Mouse (Mus musculus): Measurements from ENCODE around the gene Cmtm4. TPM values are rescaled to one million over a fixed set of nuclear protein-coding genes. Genes with fewer than 3 reads are reported as not detected.
A peak's percentile ranks its signal among the peaks of the same experiment; 100 is the strongest.

Cmtm4 gene
- polyA plus RNA-seq, 1 experiment from 2014 or later: 1.2 TPM

DNA sequence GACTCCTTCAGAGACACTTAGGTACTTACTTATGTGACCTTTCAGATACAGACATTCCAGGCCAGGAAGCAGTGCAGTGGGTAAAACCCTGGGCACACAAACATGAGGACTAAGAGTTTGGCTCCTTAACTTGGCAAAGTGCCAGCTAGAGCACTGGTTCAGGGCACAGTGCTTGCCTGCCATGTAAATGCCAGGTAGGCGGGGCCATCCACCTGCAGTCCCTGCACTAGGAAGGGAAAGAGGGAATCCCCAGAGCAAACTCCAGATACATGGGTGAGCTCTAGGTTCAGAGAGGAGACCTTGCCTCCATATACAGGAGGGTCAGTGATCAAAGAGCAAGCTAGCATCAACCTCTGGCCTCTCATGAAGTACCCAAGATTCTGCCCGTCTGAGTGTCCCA, 7.6 kb downstream of the Cmtm4 start:
- H3K36me3 ChIP-seq: no peaks in the 10 kb centered on the region
- no peak overlapping the region for H3K4me3 ChIP-seq
- peaks cover 56% of the 10 kb centered on the region for H3K4me1 ChIP-seq
- no peaks in the 10 kb centered on the region for H3K27me3 ChIP-seq (replicated peaks)
- ATAC-seq (ENCODE audit: extremely low read depth, insufficient number of reproducible peaks, low FRiP score, low TSS enrichment): no peak
- H3K9me3 ChIP-seq: no peaks in the 10 kb centered on the region
- H3K9ac ChIP-seq: no peak overlapping the region
- whole genome bisulfite sequencing: 80% methylated on average over 2 of the region's 2 CpGs
- H3K4me2 ChIP-seq: no peak overlapping the region
- H3K27ac ChIP-seq (replicated peaks): no peak overlapping the region

- no peaks in the 10 kb centered on the region for H3K9me3 ChIP-seq
- H3K4me2 ChIP-seq: no peak overlapping the region
- no peaks in the 10 kb centered on the region for H3K36me3 ChIP-seq
- no peak overlapping the region for H3K27ac ChIP-seq (replicated peaks)
- peak overlapping the region; percentile 56; the same call in 1 of the 2 replicates for H3K9ac ChIP-seq
- no peak for ATAC-seq (ENCODE audit: extremely low read depth, insufficient number of reproducible peaks, low FRiP score, low TSS enrichment)
- no peaks in the 10 kb centered on the region for H3K27me3 ChIP-seq (replicated peaks)
- WGBS: 47% methylated on average over 7 of the region's 7 CpGs
- no peak overlapping the region for H3K4me3 ChIP-seq
- H3K4me1 ChIP-seq: peaks cover 61% of the 10 kb centered on the region
Observed at GRCm38 (mm10) chr8:104387501-104387900, 8.1 kb downstream of the Cmtm4 start.

DNA sequence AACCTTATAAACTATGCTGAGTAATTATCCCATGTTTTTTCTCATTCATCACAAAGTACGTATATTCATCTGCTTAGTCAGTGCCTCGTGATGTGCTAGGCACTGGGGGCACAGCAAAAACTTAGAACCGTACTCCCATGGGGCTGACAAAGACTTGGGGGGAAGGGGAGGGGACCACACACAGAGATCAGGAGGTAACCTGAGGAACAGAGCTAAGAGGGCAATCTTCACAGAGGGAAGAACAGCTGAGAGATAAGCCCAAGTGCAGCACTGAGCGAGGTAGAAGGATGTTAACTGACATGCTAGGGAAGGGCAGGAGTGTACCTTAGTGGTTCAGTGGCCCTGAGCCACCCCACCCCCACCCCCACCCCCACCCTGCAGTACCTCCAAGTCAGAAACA, 8.9 kb downstream of the Cmtm4 start:
- H3K36me3 ChIP-seq: no peaks in the 10 kb centered on the region
- no peaks in the 10 kb centered on the region for H3K9me3 ChIP-seq
- no peak overlapping the region for H3K9ac ChIP-seq
- no peak overlapping the region for H3K4me3 ChIP-seq
- no peak for ATAC-seq (ENCODE audit: extremely low read depth, insufficient number of reproducible peaks, low FRiP score, low TSS enrichment)
- H3K4me1 ChIP-seq: peaks cover 67% of the 10 kb centered on the region
- no peak overlapping the region for H3K27ac ChIP-seq (replicated peaks)
- 25% methylated on average over 4 of the region's 4 CpGs for WGBS
- no peaks in the 10 kb centered on the region for H3K27me3 ChIP-seq (replicated peaks)
- H3K4me2 ChIP-seq: no peak overlapping the region

GRCm38 (mm10) chr8:104383977-104384376, 11.6 kb downstream of the Cmtm4 start:
- H3K9me3 ChIP-seq: no peaks in the 10 kb centered on the region
- no peak for ATAC-seq (ENCODE audit: extremely low read depth, insufficient number of reproducible peaks, low FRiP score, low TSS enrichment)
- no peaks in the 10 kb centered on the region for H3K36me3 ChIP-seq
- 0 out of 2 replicates have a peak overlapping the region, but pooled peaks have one; percentile 2 for H3K9ac ChIP-seq
- H3K4me1 ChIP-seq: peaks cover 74% of the 10 kb centered on the region
- H3K27me3 ChIP-seq (replicated peaks): no peaks in the 10 kb centered on the region
- no peak overlapping the region for H3K4me3 ChIP-seq
- WGBS: 72% methylated on average over 3 of the region's 3 CpGs
- H3K4me2 ChIP-seq: no peak overlapping the region
- H3K27ac ChIP-seq (replicated peaks): no peak overlapping the region

DNA sequence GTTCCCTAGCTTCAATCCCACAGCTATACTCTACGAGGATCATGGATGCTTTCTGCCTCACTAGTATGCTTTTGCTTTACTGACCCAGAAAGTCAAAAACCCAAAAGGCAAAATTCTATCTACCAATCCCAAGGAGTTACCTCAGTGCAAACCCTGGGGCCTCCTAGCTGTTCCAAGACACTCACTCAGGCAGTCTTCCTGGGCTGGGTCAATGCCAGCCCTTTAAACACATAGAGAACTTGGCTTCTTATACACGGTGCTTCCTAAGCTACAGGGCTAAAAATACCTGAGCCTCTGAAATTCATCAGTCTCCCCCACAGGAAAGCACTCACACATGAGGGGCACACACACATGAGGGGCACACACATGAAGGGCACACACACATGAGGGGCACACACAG, 12.3 kb downstream of the Cmtm4 start:
- H3K9me3 ChIP-seq: no peaks in the 10 kb centered on the region
- H3K27ac ChIP-seq (replicated peaks): no peak overlapping the region
- ATAC-seq (ENCODE audit: extremely low read depth, insufficient number of reproducible peaks, low FRiP score, low TSS enrichment): no peak
- H3K4me2 ChIP-seq: no peak overlapping the region
- H3K27me3 ChIP-seq (replicated peaks): no peaks in the 10 kb centered on the region
- H3K9ac ChIP-seq: 0 out of 2 replicates have a peak overlapping the region, but pooled peaks have one; percentile 24
- no peak overlapping the region for H3K4me3 ChIP-seq
- H3K4me1 ChIP-seq: peaks cover 70% of the 10 kb centered on the region
- WGBS: 42% methylated on average over 2 of the region's 2 CpGs
- H3K36me3 ChIP-seq: no peaks in the 10 kb centered on the region

DNA sequence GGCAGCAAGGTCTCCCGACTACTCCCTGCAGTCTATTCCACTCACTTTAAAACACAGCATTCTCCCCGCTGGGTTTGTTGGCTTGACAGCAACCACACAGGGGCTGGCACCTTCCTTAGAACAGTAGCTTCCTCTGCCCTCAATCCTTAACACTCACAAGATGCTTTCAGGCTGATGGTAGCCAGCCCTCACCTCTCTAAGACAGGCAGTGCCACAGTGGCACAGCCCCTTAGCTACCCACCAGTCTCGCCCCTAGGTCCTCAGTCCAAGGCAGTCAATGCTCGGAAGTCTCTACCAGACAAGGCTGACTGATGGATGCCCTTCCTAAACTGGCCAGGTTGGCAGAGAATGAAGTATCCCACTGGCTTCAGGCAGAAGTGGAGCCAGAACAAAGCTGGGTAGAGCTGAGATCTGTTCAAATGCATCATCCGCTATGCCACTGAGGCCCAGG, 14.6 kb downstream of the Cmtm4 start:
- Histone ChIP-seq H3K27me3 (replicated peaks) (no peaks in the 10 kb centered on the region), H3K27ac (replicated peaks) (no peak overlapping the region), H3K4me2 (no peak overlapping the region), H3K9me3 (no peaks in the 10 kb centered on the region), H3K4me1 (peaks cover 49% of the 10 kb centered on the region), H3K36me3 (no peaks in the 10 kb centered on the region), H3K9ac (no peak overlapping the region; the same call in 1 of the 2 replicates), H3K4me3 (no peak overlapping the region)
- WGBS: 80% methylated on average over 5 of the region's 5 CpGs
- ATAC-seq (ENCODE audit: extremely low read depth, insufficient number of reproducible peaks, low FRiP score, low TSS enrichment): no peak

- Histone ChIP-seq H3K36me3 (no peaks in the 10 kb centered on the region), H3K4me1 (peaks cover 49% of the 10 kb centered on the region), H3K9ac (no peak overlapping the region), H3K27me3 (replicated peaks) (no peaks in the 10 kb centered on the region), H3K27ac (replicated peaks) (no peak overlapping the region), H3K9me3 (no peaks in the 10 kb centered on the region), H3K4me3 (no peak overlapping the region), H3K4me2 (no peak overlapping the region)
- no peak for ATAC-seq (ENCODE audit: extremely low read depth, insufficient number of reproducible peaks, low FRiP score, low TSS enrichment)
- 71% methylated on average over 7 of the region's 7 CpGs for WGBS
Observed at GRCm38 (mm10) chr8:104380269-104380668, 15.3 kb downstream of the Cmtm4 start.

GRCm38 (mm10) chr8:104379301-104379836, 16.2 kb downstream of the Cmtm4 start:
- H3K4me2 ChIP-seq: no peak overlapping the region
- H3K27me3 ChIP-seq (replicated peaks): no peaks in the 10 kb centered on the region
- H3K27ac ChIP-seq (replicated peaks): no peak overlapping the region
- H3K9me3 ChIP-seq: no peaks in the 10 kb centered on the region
- peaks cover 57% of the 10 kb centered on the region for H3K4me1 ChIP-seq
- no peak overlapping the region for H3K9ac ChIP-seq
- H3K4me3 ChIP-seq: no peak overlapping the region
- no peaks in the 10 kb centered on the region for H3K36me3 ChIP-seq
- ATAC-seq (ENCODE audit: extremely low read depth, insufficient number of reproducible peaks, low FRiP score, low TSS enrichment): no peak
- 67% methylated on average over 10 of the region's 10 CpGs for WGBS

GRCm38 (mm10) chr8:104376669-104377068, 18.9 kb downstream of the Cmtm4 start:
- no peaks in the 10 kb centered on the region for H3K9me3 ChIP-seq
- H3K27me3 ChIP-seq (replicated peaks): no peaks in the 10 kb centered on the region
- peaks cover 41% of the 10 kb centered on the region for H3K4me1 ChIP-seq
- ATAC-seq (ENCODE audit: extremely low read depth, insufficient number of reproducible peaks, low FRiP score, low TSS enrichment): no peak
- H3K4me2 ChIP-seq: no peak overlapping the region
- WGBS: 72% methylated on average over 11 of the region's 11 CpGs
- no peak overlapping the region for H3K9ac ChIP-seq
- no peaks in the 10 kb centered on the region for H3K36me3 ChIP-seq
- H3K4me3 ChIP-seq: no peak overlapping the region
- no peak overlapping the region for H3K27ac ChIP-seq (replicated peaks)

GRCm38 (mm10) chr8:104375959-104376358, 19.6 kb downstream of the Cmtm4 start:
- Histone ChIP-seq H3K36me3 (peaks cover 4% of the 10 kb centered on the region; the same call in 1 of the 2 replicates), H3K9me3 (no peaks in the 10 kb centered on the region), H3K9ac (peak overlapping the region; percentile 51; the same call in 1 of the 2 replicates), H3K27me3 (replicated peaks) (no peaks in the 10 kb centered on the region), H3K4me3 (no peak overlapping the region), H3K27ac (replicated peaks) (peak overlapping the region; percentile 87), H3K4me2 (peak overlapping the region; percentile 46; the same call in 1 of the 2 replicates), H3K4me1 (peaks cover 41% of the 10 kb centered on the region)
- 57% methylated on average over 5 of the region's 5 CpGs for WGBS
- ATAC-seq (ENCODE audit: extremely low read depth, insufficient number of reproducible peaks, low FRiP score, low TSS enrichment): no peak

- Histone ChIP-seq H3K4me1 (peaks cover 35% of the 10 kb centered on the region), H3K9me3 (no peaks in the 10 kb centered on the region), H3K27me3 (replicated peaks) (no peaks in the 10 kb centered on the region), H3K36me3 (peaks cover 4% of the 10 kb centered on the region; the same call in 1 of the 2 replicates), H3K4me3 (no peak overlapping the region), H3K27ac (replicated peaks) (peak overlapping the region; percentile 87), H3K4me2 (peak overlapping the region; percentile 46), H3K9ac (peak overlapping the region; percentile 52; the same call in 1 of the 2 replicates)
- no peak; the same call in 1 of the 2 replicates for ATAC-seq (ENCODE audit: extremely low read depth, insufficient number of reproducible peaks, low FRiP score, low TSS enrichment)
- WGBS: 31% methylated on average over 14 of the region's 14 CpGs
Observed at GRCm38 (mm10) chr8:104374864-104375846, 20.5 kb downstream of the Cmtm4 start.
